Mouse (Mus musculus) megakaryocyte progenitor cell, adult 5-6 weeks (primary cell): ENCODE measurements around the gene Npff. TPM values are rescaled to one million over a fixed set of nuclear protein-coding genes. Genes with fewer than 3 reads are reported as not detected.

Experiments used
- ATAC-seq: replicated peaks from 2 replicates; pipeline ENCODE4 v1.8.0; 2016; ENCODE audit warnings: mild to moderate bottlenecking, moderate TSS enrichment, inconsistent platforms; ENCODE audit not compliant: poor library complexity
- total RNA-seq, 2 experiments: library from RNA; stranded (forward) in 1 of 2; stranded (reverse) in 1 of 2; fragments of 157-497, 149-512 nt in 1 of 2; fragments of 200-1000 nt in 1 of 2; gene quantifications; 2 replicates each; pipeline versions ENCODE4 v1.2.3 to v1.2.4; 2015 to 2017

Npff gene
- 7.2 and 8.9 TPM in 2 replicates for total RNA-seq (2015)
- 1.2 TPM in 1 of 2 replicates, not detected in the other for total RNA-seq (2017)

- ATAC-seq: peak; percentile 91
These were observed at the start of gene Npff for GRCm38 (mm10) chr15:102524892-102525485. Gene Npff, minus strand, starts transcription at chr15:102524942.

- no peak for ATAC-seq
These were observed 47.3 kb upstream of the Npff start for GRCm38 (mm10) chr15:102572081-102572480.

GRCm38 (mm10) chr15:102567849-102568248, 43.1 kb upstream of the Npff start:
- no peak for ATAC-seq

- ATAC-seq: no peak
These were observed 38.9 kb upstream of the Npff start for GRCm38 (mm10) chr15:102563681-102564080.

- ATAC-seq: no peak
These were observed 38.3 kb upstream of the Npff start for GRCm38 (mm10) chr15:102563061-102563460.

GRCm38 (mm10) chr15:102562491-102562890, 37.7 kb upstream of the Npff start:
- ATAC-seq: no peak

- ATAC-seq: no peak
These were observed 32.8 kb upstream of the Npff start for GRCm38 (mm10) chr15:102557580-102557979.

- ATAC-seq: no peak
These were observed 30.8 kb upstream of the Npff start for GRCm38 (mm10) chr15:102555581-102555980.

- ATAC-seq: no peak
These were observed 27.9 kb upstream of the Npff start for GRCm38 (mm10) chr15:102552599-102552998.

GRCm38 (mm10) chr15:102547478-102547877, 22.7 kb upstream of the Npff start:
- ATAC-seq: no peak

GRCm38 (mm10) chr15:102546677-102547427, 22.1 kb upstream of the Npff start:
- no peak for ATAC-seq

GRCm38 (mm10) chr15:102546246-102546645, 21.5 kb upstream of the Npff start:
- no peak for ATAC-seq

- ATAC-seq: no peak
These were observed 20.1 kb upstream of the Npff start for GRCm38 (mm10) chr15:102544801-102545200.

- ATAC-seq: no peak
These were observed 9.2 kb upstream of the Npff start for GRCm38 (mm10) chr15:102533926-102534325.

GRCm38 (mm10) chr15:102532106-102532900, 7.6 kb upstream of the Npff start:
- no peak for ATAC-seq

GRCm38 (mm10) chr15:102531586-102531985, 6.8 kb upstream of the Npff start:
- no peak for ATAC-seq

- no peak for ATAC-seq
These were observed 5.8 kb upstream of the Npff start for GRCm38 (mm10) chr15:102530566-102530965.

- ATAC-seq: no peak
These were observed 3.7 kb upstream of the Npff start for GRCm38 (mm10) chr15:102528396-102528795.

- peak; percentile 70 for ATAC-seq
These were observed 3.2 kb upstream of the Npff start for GRCm38 (mm10) chr15:102527936-102528335.

- no peak for ATAC-seq
These were observed 1.6 kb upstream of the Npff start for GRCm38 (mm10) chr15:102526111-102527002.

GRCm38 (mm10) chr15:102521480-102521879, 3.3 kb downstream of the Npff start:
- ATAC-seq: no peak
